In genomic region chr4:129394089-129394870, GRCm38 (mm10) we compare ENCODE assay signal across 24 mouse cellular contexts. TPM values are rescaled to one million over a fixed set of nuclear protein-coding genes. Genes with fewer than 3 reads are reported as not detected.
DNase-seq lines count a peak whose midpoint lies in the region; ATAC-seq lines count a peak whose summit lies in the region.
"Had no signal": no experiment of that assay in that cellular context is flagged by ENCODE, and none has a peak within 500 bp of the region (broad histone marks: within the 10 kb centered on the region; RNA-seq: fewer than 3 reads in every experiment).

No protein-coding gene starts in this region.

- no peaks in the 10 kb centered on the region for H3K4me1 ChIP-seq in heart, embryonic 11.5 days (ENCODE audit: control insufficient read depth, insufficient read depth, low read length)
- H3K4me1 ChIP-seq in lung, embryonic 16.5 days (replicated peaks; ENCODE audit: control insufficient read depth, insufficient read depth, low read length), result no peaks in the 10 kb centered on the region
- H3K4me1 ChIP-seq: limb, embryonic 12.5 days; neural tube, embryonic 15.5 days had no signal

- intact Hi-C loops in heart, postnatal 10 days (cut with DNase I), result no loop called here

- 0 out of 2 replicates have a peak, but pooled peaks have one; percentile 42 for ATAC-seq in heart, embryonic 11.5 days (replicated peaks; ENCODE audit: insufficient number of reproducible peaks, low FRiP score, low TSS enrichment)
- peak; percentile 37; the same call in 1 of the 2 replicates for ATAC-seq in lung, embryonic 16.5 days (ENCODE audit: low read depth)
- ATAC-seq: CD4-positive, CD25-positive, alpha-beta regulatory T cell, adult 4 months; forebrain, embryonic 14.5 days; midbrain, embryonic 13.5 days had no signal

- no peak overlapping the region for H3K27ac ChIP-seq in heart, embryonic 11.5 days (ENCODE audit: low read depth, low read length)
- H3K27ac ChIP-seq in lung, embryonic 16.5 days (ENCODE audit: low read length), result no peak overlapping the region
- H3K27ac ChIP-seq: hindbrain, embryonic 14.5 days; limb, embryonic 12.5 days; liver, embryonic 13.5 days; midbrain, embryonic 13.5 days; neural tube, embryonic 15.5 days had no signal

- no peak overlapping the region for H3K4me2 ChIP-seq in heart, embryonic 11.5 days
- H3K4me2 ChIP-seq in lung, embryonic 16.5 days (ENCODE audit: low read depth, low read length), result no peak overlapping the region
- H3K4me2 ChIP-seq: hindbrain, embryonic 14.5 days; limb, embryonic 12.5 days; liver, embryonic 13.5 days; midbrain, embryonic 13.5 days; neural tube, embryonic 15.5 days had no signal

- no peaks in the 10 kb centered on the region for H3K36me3 ChIP-seq in heart, embryonic 11.5 days (ENCODE audit: control insufficient read depth, insufficient read depth, low read length)
- H3K36me3 ChIP-seq in lung, embryonic 16.5 days (ENCODE audit: control insufficient read depth, insufficient read depth, low read length), result no peaks in the 10 kb centered on the region
- H3K36me3 ChIP-seq: limb, embryonic 12.5 days; liver, embryonic 13.5 days; midbrain, embryonic 13.5 days; neural tube, embryonic 15.5 days had no signal

- H3K4me3 ChIP-seq in heart, embryonic 11.5 days (ENCODE audit: low read depth, low read length), result no peak overlapping the region
- H3K4me3 ChIP-seq in lung, embryonic 16.5 days (ENCODE audit: low read length), result no peak overlapping the region
- H3K4me3 ChIP-seq: erythroblast, embryonic 14.5 days; limb, embryonic 12.5 days; liver, embryonic 13.5 days; midbrain, embryonic 13.5 days; myocyte; neural tube, embryonic 15.5 days had no signal

- H3K27me3 ChIP-seq in heart, embryonic 11.5 days (ENCODE audit: control insufficient read depth, insufficient read depth, low read length), result peaks cover 6% of the 10 kb centered on the region; the same call in 1 of the 2 replicates
- H3K27me3 ChIP-seq in lung, embryonic 16.5 days (ENCODE audit: control insufficient read depth, insufficient read depth, low read depth, low read length), result no peaks in the 10 kb centered on the region
- H3K27me3 ChIP-seq: limb, embryonic 12.5 days; liver, embryonic 13.5 days; midbrain, embryonic 13.5 days; neural tube, embryonic 15.5 days had no signal

- WGBS in heart, embryonic 11.5 days (ENCODE audit: insufficient replicate concordance), result 59% methylated on average over 12 of the region's 12 CpGs
- WGBS in lung, embryonic 16.5 days, result 40% methylated on average over 12 of the region's 12 CpGs

- DNase-seq in heart, postnatal 10 days, result no peak
- DNase-seq in lung, postnatal 14 days, result no peak
- DNase-seq in ZHBTc4 (ENCODE audit: low read depth, low spot score), result peak; percentile 91
- DNase-seq in retina, postnatal 1 day, result peak; percentile 16
- no peak for DNase-seq in testis, postnatal 10 days (ENCODE audit: low spot score)
- DNase-seq in layer of hippocampus, adult 18-20 months (ENCODE audit: low spot score in 2 of 2), result no peak
- DNase-seq: adrenal gland, postnatal 14 days; cerebellum, adult 11-12 months; heart, adult 11 months; kidney, adult 11 months; liver, embryonic 13.5 days; lung, postnatal 36 days; right cerebral cortex, postnatal 4 days had no signal

- H3K9ac ChIP-seq in heart, embryonic 11.5 days (ENCODE audit: low read depth, low read length), result no peak overlapping the region
- no peak overlapping the region for H3K9ac ChIP-seq in lung, embryonic 16.5 days (ENCODE audit: low read length)
- H3K9ac ChIP-seq: hindbrain, embryonic 14.5 days; limb, embryonic 12.5 days; liver, embryonic 13.5 days; midbrain, embryonic 13.5 days; neural tube, embryonic 15.5 days had no signal

- no peaks in the 10 kb centered on the region for H3K9me3 ChIP-seq in heart, embryonic 11.5 days (replicated peaks; ENCODE audit: control insufficient read depth, low read length)
- H3K9me3 ChIP-seq in lung, embryonic 16.5 days (ENCODE audit: control insufficient read depth, low read length), result no peaks in the 10 kb centered on the region
- H3K9me3 ChIP-seq: limb, embryonic 12.5 days; liver, embryonic 13.5 days; midbrain, embryonic 13.5 days; neural tube, embryonic 15.5 days had no signal

RNA-seq across cellular contexts. Expression of gene Zbtb8a, which starts 16.4 kb away (rescaled TPM):
- polyA plus RNA-seq in heart, embryonic 11.5 days (2014; fragmentation: Nextera tagmentation; extraction: Ambion mirVana), result 7.7 and 7.9 TPM in 2 replicates
- 1 to 10 TPM; 5.9 to 7.1 TPM for total RNA-seq in heart, postnatal 10 days (2021)
- 21.7 and 22.0 TPM in 2 replicates for polyA plus RNA-seq in lung, embryonic 16.5 days (2015; fragmentation: Nextera tagmentation; extraction: Ambion mirVana)
- 1 to 10 TPM; 3.2 to 3.5 TPM for total RNA-seq in layer of hippocampus, adult 18-20 months (2021)

RNA-seq across cellular contexts. Expression of gene Zbtb8b, which starts 46.4 kb away (rescaled TPM):
- polyA plus RNA-seq in heart, embryonic 11.5 days (2014; fragmentation: Nextera tagmentation; extraction: Ambion mirVana), result 5.5 and 5.8 TPM in 2 replicates
- under 1 TPM; 0.29 to 0.52 TPM for total RNA-seq in heart, postnatal 10 days (2021)
- polyA plus RNA-seq in lung, embryonic 16.5 days (2015; fragmentation: Nextera tagmentation; extraction: Ambion mirVana), result 2.7 and 4.1 TPM in 2 replicates
- total RNA-seq in layer of hippocampus, adult 18-20 months (2021), result 1 to 10 TPM; 5.3 to 6.0 TPM
- total RNA-seq: gastrocnemius, adult 18-20 months had no signal
- polyA plus RNA-seq: CD4-positive, CD25-positive, alpha-beta regulatory T cell, adult 4 months; erythroblast, embryonic 14.5 days had no signal

RNA-seq across cellular contexts. Expression of gene Zbtb8os, which starts 58.8 kb away (rescaled TPM):
- 54.4 and 56.5 TPM in 2 replicates for polyA plus RNA-seq in heart, embryonic 11.5 days (2014; fragmentation: Nextera tagmentation; extraction: Ambion mirVana)
- total RNA-seq in heart, postnatal 10 days (2021), result 10 to 100 TPM; 21.9 to 22.1 TPM
- polyA plus RNA-seq in lung, embryonic 16.5 days (2015; fragmentation: Nextera tagmentation; extraction: Ambion mirVana), result 45.5 and 47.3 TPM in 2 replicates
- total RNA-seq in layer of hippocampus, adult 18-20 months (2021), result 10 to 100 TPM; 27.4 to 31.6 TPM

RNA-seq across cellular contexts. Expression of gene Rbbp4, which starts 59.1 kb away (rescaled TPM):
- polyA plus RNA-seq in heart, embryonic 11.5 days (2014; fragmentation: Nextera tagmentation; extraction: Ambion mirVana), result 319 and 337 TPM in 2 replicates
- 100 to 1,000 TPM; 134 to 137 TPM for total RNA-seq in heart, postnatal 10 days (2021)
- polyA plus RNA-seq in lung, embryonic 16.5 days (2015; fragmentation: Nextera tagmentation; extraction: Ambion mirVana), result 356 and 390 TPM in 2 replicates
- 100 to 1,000 TPM; 124 to 134 TPM for total RNA-seq in layer of hippocampus, adult 18-20 months (2021)

Comparison
In these comparisons a context has a peak if more than half of its experiments do, and no peak if none do; other contexts are left out.
1. DNase-seq: peak in ZHBTc4 (single experiment) and retina, postnatal 1 day (single experiment); none in heart, postnatal 10 days (0 of 2), lung, postnatal 14 days (single experiment), testis, postnatal 10 days (single experiment) and layer of hippocampus, adult 18-20 months (0 of 2).
2. RNA of gene Zbtb8b, which starts 46.4 kb away (total RNA-seq): 5.3 to 6.0 TPM in layer of hippocampus, adult 18-20 months; 0.29 to 0.52 TPM in heart, postnatal 10 days; every median in the first group is over 4 times any median in the second.